Mouse (Mus musculus) forebrain, postnatal 0 days (tissue): ENCODE results near the gene Slc6a3. TPM values are rescaled to one million over a fixed set of nuclear protein-coding genes. Genes with fewer than 3 reads are reported as not detected.

Experiments used
- ATAC-seq: fragments of 200-750 bp; cut with Nextera tagmentation; 2 replicates; pipeline ENCODE4 v1.8.0; 2017; ENCODE audit warnings: mild to moderate bottlenecking, moderate library complexity
- DNase-seq: peaks from one replicate; pipeline ENCODE4 v3.0.0-alpha.2; 2015
- H3K27ac ChIP-seq: fragments of 300-500 bp; sonication (generic); 2 replicates; pipeline ENCODE4 v1.5.1; 2014; ENCODE audit warnings: low read depth, mild to moderate bottlenecking, antibody characterized with exemption, low read length, moderate library complexity, mixed read lengths
- H3K27me3 ChIP-seq: fragments of 300-500 bp; sonication (generic); 2 replicates; pipeline ENCODE4 v1.6.1; 2014; ENCODE audit warnings: mild to moderate bottlenecking, low read length, mixed read lengths; ENCODE audit not compliant: insufficient read depth
- H3K36me3 ChIP-seq: fragments of 300-500 bp; sonication (generic); 2 replicates; pipeline ENCODE4 v1.6.1; 2014; ENCODE audit warnings: mild to moderate bottlenecking, moderate library complexity; ENCODE audit not compliant: insufficient read depth
- H3K4me1 ChIP-seq: fragments of 300-500 bp; sonication (generic); 2 replicates; pipeline ENCODE4 v1.6.1; 2014; ENCODE audit warnings: antibody characterized with exemption; ENCODE audit not compliant: insufficient read depth
- H3K4me2 ChIP-seq: fragments of 300-500 bp; sonication (generic); 2 replicates; pipeline ENCODE4 v1.6.1; 2014; ENCODE audit warnings: low read depth, mild to moderate bottlenecking, moderate library complexity
- H3K4me3 ChIP-seq: fragments of 300-500 bp; sonication (generic); 2 replicates; pipeline ENCODE4 v1.5.1; 2014; ENCODE audit warnings: low read depth, low read length, mixed read lengths
- H3K9ac ChIP-seq: fragments of 300-500 bp; sonication (generic); 2 replicates; pipeline ENCODE4 v1.6.1; 2014; ENCODE audit warnings: mild to moderate bottlenecking
- H3K9me3 ChIP-seq: fragments of 300-500 bp; sonication (generic); 2 replicates; pipeline ENCODE4 v1.6.1; 2016; ENCODE audit warnings: low read length
- CTCF ChIP-seq: sonication (generic); IDR thresholded peaks from 2 replicates; pipeline ENCODE4 v1.5.1; 2016; ENCODE audit warnings: antibody characterized with exemption, control low read depth, low read depth
- WGBS: fragments of 180-500 bp; shearing (Covaris S2); extraction: QIAGEN DNeasy Blood & Tissue Kit; methylation state at CpG from one replicate; pipeline ENCODE4 v1.1.7; 2014; 5-methylcytosine and 5-hydroxymethylcytosine counted together
- polyA plus RNA-seq: library from polyadenylated mRNA; unstranded; fragments of >200 nt; fragmentation: Nextera tagmentation; extraction: Ambion mirVana; gene quantifications from 2 replicates; pipeline ENCODE4 v1.2.1, GENCODE M21; 2015
- total RNA-seq: library from RNA; depleted of rRNA; stranded (reverse); fragments of >200 nt; gene quantifications from 2 replicates; pipeline ENCODE4 v1.2.3, GENCODE M21; 2014; rRNA removed

Gene Slc6a3
- 1.6 and 5.1 TPM in 2 replicates for total RNA-seq
- polyA plus RNA-seq: 0.59 and 1.3 TPM in 2 replicates

- Histone ChIP-seq H3K27ac (no peak within 1 kb of the TSS), H3K4me1 (peaks cover 3% of the 10 kb centered on the region; the same call in 1 of the 2 replicates), H3K36me3 (no peaks in the 10 kb centered on the region), H3K4me2 (peak within 1 kb of the TSS; percentile 83), H3K4me3 (peak within 1 kb of the TSS; percentile 41), H3K9me3 (no peaks in the 10 kb centered on the region), H3K27me3 (peaks cover 16% of the 10 kb centered on the region), H3K9ac (peak within 1 kb of the TSS; percentile 35)
- no peak for TF ChIP-seq CTCF
- WGBS: 1% methylated on average over 26 of the region's 26 CpGs
- ATAC-seq (peak; percentile 76), DNase-seq (no peak)
Observed at GRCm38 (mm10) chr13:73536403-73536821, at the start of gene Slc6a3. Slc6a3 (plus strand) TSS chr13:73536747.

GRCm38 (mm10) chr13:73488105-73488504 lies 48.4 kb upstream of the Slc6a3 start:
- DNase-seq: no peak
- Histone ChIP-seq H3K27ac (no peak overlapping the region), H3K4me3 (no peak overlapping the region), H3K9ac (no peak overlapping the region), H3K9me3 (no peaks in the 10 kb centered on the region), H3K4me2 (no peak overlapping the region), H3K36me3 (peaks cover 52% of the 10 kb centered on the region), H3K27me3 (no peaks in the 10 kb centered on the region), H3K4me1 (no peaks in the 10 kb centered on the region)
- 82% methylated on average over 3 of the region's 3 CpGs for WGBS
- TF ChIP-seq CTCF: no peak
- no peak for ATAC-seq

- no peak overlapping the region for H3K4me2 ChIP-seq
- H3K27me3 ChIP-seq: no peaks in the 10 kb centered on the region
- H3K9ac ChIP-seq: no peak overlapping the region
- no peak overlapping the region for H3K27ac ChIP-seq
- no peak for TF ChIP-seq CTCF
- no peak overlapping the region for H3K4me3 ChIP-seq
- H3K4me1 ChIP-seq: no peaks in the 10 kb centered on the region
- DNase-seq (no peak), ATAC-seq (no peak)
- 87% methylated on average over 9 of the region's 9 CpGs for WGBS
- H3K9me3 ChIP-seq: no peaks in the 10 kb centered on the region
- peaks cover 54% of the 10 kb centered on the region for H3K36me3 ChIP-seq
Observed at GRCm38 (mm10) chr13:73488707-73489106, 47.8 kb upstream of the Slc6a3 start.

- ATAC-seq: no peak
- WGBS: 92% methylated on average over 3 of the region's 3 CpGs
- no peaks in the 10 kb centered on the region for H3K9me3 ChIP-seq
- TF ChIP-seq CTCF: no peak
- H3K4me3 ChIP-seq: no peak overlapping the region
- peaks cover 60% of the 10 kb centered on the region for H3K36me3 ChIP-seq
- no peaks in the 10 kb centered on the region for H3K27me3 ChIP-seq
- no peak overlapping the region for H3K4me2 ChIP-seq
- no peak for DNase-seq
- no peak overlapping the region for H3K9ac ChIP-seq
- no peaks in the 10 kb centered on the region for H3K4me1 ChIP-seq
- H3K27ac ChIP-seq: no peak overlapping the region
Observed at GRCm38 (mm10) chr13:73489986-73490385, 46.6 kb upstream of the Slc6a3 start.

GRCm38 (mm10) chr13:73490564-73491170 lies 45.9 kb upstream of the Slc6a3 start:
- Histone ChIP-seq H3K4me1 (no peaks in the 10 kb centered on the region), H3K4me2 (no peak overlapping the region), H3K4me3 (no peak overlapping the region), H3K9ac (no peak overlapping the region), H3K27me3 (no peaks in the 10 kb centered on the region), H3K36me3 (peaks cover 62% of the 10 kb centered on the region), H3K27ac (no peak overlapping the region), H3K9me3 (no peaks in the 10 kb centered on the region)
- ATAC-seq (peak; percentile 65), DNase-seq (peak; percentile 13)
- WGBS: 63% methylated on average over 8 of the region's 8 CpGs
- no peak for TF ChIP-seq CTCF

- Histone ChIP-seq H3K9me3 (no peaks in the 10 kb centered on the region), H3K4me2 (no peak overlapping the region), H3K9ac (no peak overlapping the region), H3K4me3 (no peak overlapping the region), H3K4me1 (no peaks in the 10 kb centered on the region), H3K27ac (no peak overlapping the region), H3K36me3 (peaks cover 81% of the 10 kb centered on the region), H3K27me3 (no peaks in the 10 kb centered on the region)
- no peak for ATAC-seq
- no peak for TF ChIP-seq CTCF
- DNase-seq: no peak
- WGBS: 93% methylated on average over 4 of the region's 4 CpGs
Observed at GRCm38 (mm10) chr13:73493183-73493582, 43.4 kb upstream of the Slc6a3 start.

- no peak overlapping the region for H3K27ac ChIP-seq
- peaks cover 87% of the 10 kb centered on the region for H3K36me3 ChIP-seq
- no peaks in the 10 kb centered on the region for H3K9me3 ChIP-seq
- WGBS: 97% methylated on average over 9 of the region's 9 CpGs
- no peak overlapping the region for H3K4me3 ChIP-seq
- H3K27me3 ChIP-seq: no peaks in the 10 kb centered on the region
- no peak overlapping the region for H3K4me2 ChIP-seq
- H3K9ac ChIP-seq: no peak overlapping the region
- H3K4me1 ChIP-seq: no peaks in the 10 kb centered on the region
- TF ChIP-seq CTCF: no peak
- ATAC-seq (no peak), DNase-seq (no peak)
Observed at GRCm38 (mm10) chr13:73494528-73494927, 42.0 kb upstream of the Slc6a3 start.
